Mouse (Mus musculus): ENCODE measurements at regions not wholly inside any gene's neighbourhood (a gene's known extent, or its start where the extent isn't known, plus 50 kb on each side); places are given as distances from the start of the nearest gene placed in this dataset.

GRCm38 (mm10) chr6:96057011-96057410, 55.9 kb upstream of the Fam19a1 start:
- Histone ChIP-seq H3K27ac (no peak overlapping the region), H3K9ac (no peak overlapping the region), H3K27me3 (no peaks in the 10 kb centered on the region), H3K4me1 (no peaks in the 10 kb centered on the region), H3K4me3 (no peak overlapping the region), H3K36me3 (no peaks in the 10 kb centered on the region), H3K9me3 (no peaks in the 10 kb centered on the region), H3K4me2 (no peak overlapping the region)
- ATAC-seq (ENCODE audit: borderline replicate concordance, extremely low read depth, low FRiP score, low TSS enrichment): no peak
- WGBS: 48% methylated on average over 2 of the region's 2 CpGs

DNA sequence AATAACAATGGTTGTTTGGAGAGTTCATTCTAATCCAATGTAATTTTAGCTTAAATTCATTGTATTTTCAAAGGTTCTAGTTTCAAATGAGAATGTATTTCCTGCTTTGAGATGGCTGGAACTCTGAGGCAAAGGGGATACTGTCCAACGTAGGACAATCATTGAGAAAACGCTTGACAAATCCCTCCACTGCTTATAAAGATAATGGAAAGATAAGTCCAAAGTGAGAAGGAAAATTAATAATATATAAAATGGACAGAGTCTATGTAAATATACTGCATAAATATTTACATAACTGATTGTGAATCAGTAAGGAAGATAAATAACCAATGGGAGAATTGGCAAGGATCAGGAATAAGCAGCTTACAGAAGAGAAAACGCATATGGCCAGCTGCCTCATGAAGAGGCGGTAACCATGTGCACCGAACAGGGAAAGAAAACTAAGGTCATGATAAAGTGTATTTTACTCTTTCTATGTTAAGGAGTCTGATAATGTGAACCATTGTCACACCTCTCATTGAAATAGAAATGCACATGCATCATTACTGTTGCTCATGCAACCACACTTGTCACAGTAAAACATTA, 55.3 kb upstream of the Fam19a1 start:
- H3K27ac ChIP-seq: no peak overlapping the region
- no peaks in the 10 kb centered on the region for H3K4me1 ChIP-seq
- no peak overlapping the region for H3K4me3 ChIP-seq
- no peaks in the 10 kb centered on the region for H3K9me3 ChIP-seq
- ATAC-seq (ENCODE audit: borderline replicate concordance, extremely low read depth, low FRiP score, low TSS enrichment): peak; percentile 79
- H3K9ac ChIP-seq: no peak overlapping the region
- H3K27me3 ChIP-seq: no peaks in the 10 kb centered on the region
- no peaks in the 10 kb centered on the region for H3K36me3 ChIP-seq
- 27% methylated on average over 5 of the region's 5 CpGs for WGBS
- no peak overlapping the region for H3K4me2 ChIP-seq

DNA sequence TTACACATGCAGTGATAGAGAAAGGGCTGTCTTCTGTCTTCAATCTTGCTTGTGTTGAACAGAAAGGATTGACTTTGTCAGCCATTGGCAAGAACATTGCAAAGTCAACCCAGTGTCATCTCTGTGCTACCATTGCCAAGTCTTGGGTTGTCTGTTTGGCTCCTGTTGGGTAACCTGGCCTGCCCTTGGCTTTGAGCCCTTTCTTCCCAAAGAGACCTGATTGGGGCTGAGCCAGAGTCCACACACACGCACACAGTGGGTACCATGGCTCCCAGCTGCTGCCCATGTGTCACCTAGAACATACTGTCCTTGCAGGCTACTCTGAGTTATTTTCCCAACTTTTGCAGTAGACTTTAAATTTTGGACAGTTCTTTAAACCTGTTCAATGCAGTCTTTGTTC, 51.0 kb upstream of the Fam19a1 start:
- Histone ChIP-seq H3K36me3 (no peaks in the 10 kb centered on the region), H3K4me1 (no peaks in the 10 kb centered on the region), H3K9ac (no peak overlapping the region), H3K4me2 (no peak overlapping the region), H3K9me3 (no peaks in the 10 kb centered on the region), H3K4me3 (no peak overlapping the region), H3K27me3 (no peaks in the 10 kb centered on the region), H3K27ac (no peak overlapping the region)
- no peak for ATAC-seq (ENCODE audit: borderline replicate concordance, extremely low read depth, low FRiP score, low TSS enrichment)
- WGBS: 90% methylated on average over 1 of the region's 1 CpGs
